Mouse (Mus musculus): ENCODE results near the gene 1700017B05Rik. TPM values are rescaled to one million over a fixed set of nuclear protein-coding genes. Genes with fewer than 3 reads are reported as not detected.

1700017B05Rik gene
- total and polyA plus RNA-seq, 3 experiments = 6.5 to 11.8 (median 8.6) TPM

GRCm38 (mm10) chr9:57294905-57295304 lies 32.5 kb upstream of the 1700017B05Rik start:
- no peak for DNase-seq
- Histone ChIP-seq H3K36me3 (ENCODE audit: control insufficient read depth, insufficient read depth, low read length) (no peaks in the 10 kb centered on the region), H3K4me1 (ENCODE audit: control insufficient read depth, insufficient read depth, low read length) (no peaks in the 10 kb centered on the region), H3K27ac (no peak overlapping the region), H3K9ac (ENCODE audit: low read depth, low read length) (no peak overlapping the region), H3K27me3 (ENCODE audit: control insufficient read depth, insufficient read depth, low read length) (no peaks in the 10 kb centered on the region), H3K79me2 (replicated peaks; ENCODE audit: control insufficient read depth, insufficient read depth, low read length) (no peaks in the 10 kb centered on the region), H3K4me3 (no peak overlapping the region)
- TF ChIP-seq POLR2A (IDR thresholded peaks at IDR 0.05; ENCODE audit: insufficient read depth, low read depth, low read length) (no peak), EP300 (IDR thresholded peaks at IDR 0.05; ENCODE audit: insufficient read depth, low read depth, low read length) (no peak), CTCF (IDR thresholded peaks at IDR 0.05) (no peak)
- 77% methylated on average over 3 of the region's 3 CpGs for WGBS
- intact Hi-C loops (cut with DNase I) = no loop called here

GRCm38 (mm10) chr9:57287183-57287582 lies 24.8 kb upstream of the 1700017B05Rik start:
- Histone ChIP-seq H3K27me3 (ENCODE audit: control insufficient read depth, insufficient read depth, low read length) (no peaks in the 10 kb centered on the region), H3K36me3 (ENCODE audit: control insufficient read depth, insufficient read depth, low read length) (no peaks in the 10 kb centered on the region), H3K4me1 (ENCODE audit: control insufficient read depth, insufficient read depth, low read length) (no peaks in the 10 kb centered on the region), H3K79me2 (replicated peaks; ENCODE audit: control insufficient read depth, insufficient read depth, low read length) (no peaks in the 10 kb centered on the region), H3K9ac (ENCODE audit: low read depth, low read length) (no peak overlapping the region), H3K27ac (no peak overlapping the region), H3K4me3 (no peak overlapping the region)
- 90% methylated on average over 6 of the region's 6 CpGs for WGBS
- intact Hi-C loops (cut with DNase I) = no loop called here
- DNase-seq = no peak
- TF ChIP-seq EP300 (IDR thresholded peaks at IDR 0.05; ENCODE audit: insufficient read depth, low read depth, low read length) (no peak), CTCF (IDR thresholded peaks at IDR 0.05) (no peak), POLR2A (IDR thresholded peaks at IDR 0.05; ENCODE audit: insufficient read depth, low read depth, low read length) (no peak)

DNA sequence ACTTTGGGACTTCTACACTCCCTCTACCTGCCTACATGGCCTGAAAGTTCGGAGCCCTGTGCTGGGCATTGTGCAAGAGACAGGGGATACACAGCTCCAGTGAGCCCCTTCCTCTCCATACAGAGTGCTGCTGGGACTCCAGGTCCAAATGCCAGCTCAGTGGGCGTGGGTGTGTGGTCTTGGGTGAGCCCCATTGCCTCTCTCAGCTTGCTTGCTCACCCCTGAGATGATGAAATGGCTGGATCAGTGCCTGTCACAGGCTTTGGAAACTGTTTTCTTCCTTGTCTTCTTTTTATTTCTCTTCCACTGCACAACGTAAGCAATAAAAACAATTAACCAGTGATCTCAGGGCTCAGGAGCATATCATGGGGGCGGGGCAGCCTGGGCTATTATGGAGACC lies 20.9 kb upstream of the 1700017B05Rik start:
- DNase-seq = no peak
- H3K79me2 ChIP-seq (replicated peaks; ENCODE audit: control insufficient read depth, insufficient read depth, low read length) = no peaks in the 10 kb centered on the region
- H3K4me1 ChIP-seq (ENCODE audit: control insufficient read depth, insufficient read depth, low read length) = no peaks in the 10 kb centered on the region
- no peaks in the 10 kb centered on the region for H3K27me3 ChIP-seq (ENCODE audit: control insufficient read depth, insufficient read depth, low read length)
- H3K4me3 ChIP-seq = no peak overlapping the region
- H3K36me3 ChIP-seq (ENCODE audit: control insufficient read depth, insufficient read depth, low read length) = no peaks in the 10 kb centered on the region
- WGBS = 81% methylated on average over 4 of the region's 4 CpGs
- TF ChIP-seq EP300 (IDR thresholded peaks at IDR 0.05; ENCODE audit: insufficient read depth, low read depth, low read length) = no peak
- TF ChIP-seq POLR2A (IDR thresholded peaks at IDR 0.05; ENCODE audit: insufficient read depth, low read depth, low read length) = no peak
- TF ChIP-seq CTCF (IDR thresholded peaks at IDR 0.05) = no peak
- no peak overlapping the region for H3K27ac ChIP-seq
- H3K9ac ChIP-seq (ENCODE audit: low read depth, low read length) = no peak overlapping the region
- intact Hi-C loops (cut with DNase I) = no loop called here

DNA sequence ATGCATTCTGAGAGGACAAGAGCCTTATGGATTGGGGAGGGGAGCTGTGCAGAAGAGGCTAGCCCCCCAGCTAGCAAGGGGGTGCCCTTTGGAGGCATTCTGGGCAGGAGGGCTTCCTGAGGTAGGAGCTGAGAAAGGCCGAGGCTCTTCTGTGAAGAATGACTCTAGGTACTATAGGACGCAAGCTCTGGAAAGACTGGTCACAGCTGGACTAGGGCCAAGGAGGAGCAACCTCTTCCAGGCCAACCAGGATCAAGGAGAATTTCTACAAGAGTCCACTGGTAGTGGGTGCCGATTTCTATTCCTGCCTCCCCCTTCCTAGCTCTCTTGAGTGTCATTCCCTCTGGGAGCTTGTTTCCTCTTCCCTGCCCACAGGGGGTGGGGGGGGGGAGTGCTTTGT lies 20.3 kb upstream of the 1700017B05Rik start:
- H3K9ac ChIP-seq (ENCODE audit: low read depth, low read length) = no peak overlapping the region

GRCm38 (mm10) chr9:57281549-57281948 lies 19.1 kb upstream of the 1700017B05Rik start:
- Histone ChIP-seq H3K4me1 (ENCODE audit: control insufficient read depth, insufficient read depth, low read length) (no peaks in the 10 kb centered on the region), H3K36me3 (ENCODE audit: control insufficient read depth, insufficient read depth, low read length) (no peaks in the 10 kb centered on the region), H3K79me2 (replicated peaks; ENCODE audit: control insufficient read depth, insufficient read depth, low read length) (no peaks in the 10 kb centered on the region), H3K27ac (no peak overlapping the region), H3K4me3 (no peak overlapping the region), H3K27me3 (ENCODE audit: control insufficient read depth, insufficient read depth, low read length) (no peaks in the 10 kb centered on the region), H3K9ac (ENCODE audit: low read depth, low read length) (no peak overlapping the region)
- WGBS = 25% methylated on average over 20 of the region's 20 CpGs
- intact Hi-C loops (cut with DNase I) = no loop called here
- TF ChIP-seq EP300 (IDR thresholded peaks at IDR 0.05; ENCODE audit: insufficient read depth, low read depth, low read length) (no peak), POLR2A (IDR thresholded peaks at IDR 0.05; ENCODE audit: insufficient read depth, low read depth, low read length) (no peak), CTCF (IDR thresholded peaks at IDR 0.05) (no peak)
- no peak for DNase-seq

More for the DNA sequence above, 20.3 kb upstream of the 1700017B05Rik start:
- intact Hi-C loops (cut with DNase I) = no loop called here
- no peak for DNase-seq
- Histone ChIP-seq H3K4me1 (ENCODE audit: control insufficient read depth, insufficient read depth, low read length) (no peaks in the 10 kb centered on the region), H3K36me3 (ENCODE audit: control insufficient read depth, insufficient read depth, low read length) (no peaks in the 10 kb centered on the region), H3K27ac (no peak overlapping the region), H3K79me2 (replicated peaks; ENCODE audit: control insufficient read depth, insufficient read depth, low read length) (no peaks in the 10 kb centered on the region), H3K27me3 (ENCODE audit: control insufficient read depth, insufficient read depth, low read length) (no peaks in the 10 kb centered on the region), H3K4me3 (no peak overlapping the region)
- 43% methylated on average over 3 of the region's 3 CpGs for WGBS
- TF ChIP-seq CTCF (IDR thresholded peaks at IDR 0.05) (no peak), POLR2A (IDR thresholded peaks at IDR 0.05; ENCODE audit: insufficient read depth, low read depth, low read length) (no peak), EP300 (IDR thresholded peaks at IDR 0.05; ENCODE audit: insufficient read depth, low read depth, low read length) (no peak)

GRCm38 (mm10) chr9:57279441-57279840 lies 17.0 kb upstream of the 1700017B05Rik start:
- Histone ChIP-seq H3K27me3 (ENCODE audit: control insufficient read depth, insufficient read depth, low read length) (no peaks in the 10 kb centered on the region), H3K4me1 (ENCODE audit: control insufficient read depth, insufficient read depth, low read length) (no peaks in the 10 kb centered on the region), H3K27ac (no peak overlapping the region), H3K79me2 (replicated peaks; ENCODE audit: control insufficient read depth, insufficient read depth, low read length) (no peaks in the 10 kb centered on the region), H3K9ac (ENCODE audit: low read depth, low read length) (no peak overlapping the region), H3K36me3 (ENCODE audit: control insufficient read depth, insufficient read depth, low read length) (no peaks in the 10 kb centered on the region), H3K4me3 (no peak overlapping the region)
- no peak for DNase-seq
- WGBS = 66% methylated on average over 4 of the region's 4 CpGs
- TF ChIP-seq POLR2A (IDR thresholded peaks at IDR 0.05; ENCODE audit: insufficient read depth, low read depth, low read length) (no peak), EP300 (IDR thresholded peaks at IDR 0.05; ENCODE audit: insufficient read depth, low read depth, low read length) (no peak), CTCF (IDR thresholded peaks at IDR 0.05) (no peak)
- intact Hi-C loops (cut with DNase I) = loop anchor here (5.0 kb wide), 1 partner anchor 38 kb away; no protein-coding TSS in a partner anchor
